Mouse (Mus musculus): ENCODE results near the gene Gm9376.
A peak's percentile ranks its signal among the peaks of the same experiment; 100 is the strongest.

Gene Gm9376

DNA sequence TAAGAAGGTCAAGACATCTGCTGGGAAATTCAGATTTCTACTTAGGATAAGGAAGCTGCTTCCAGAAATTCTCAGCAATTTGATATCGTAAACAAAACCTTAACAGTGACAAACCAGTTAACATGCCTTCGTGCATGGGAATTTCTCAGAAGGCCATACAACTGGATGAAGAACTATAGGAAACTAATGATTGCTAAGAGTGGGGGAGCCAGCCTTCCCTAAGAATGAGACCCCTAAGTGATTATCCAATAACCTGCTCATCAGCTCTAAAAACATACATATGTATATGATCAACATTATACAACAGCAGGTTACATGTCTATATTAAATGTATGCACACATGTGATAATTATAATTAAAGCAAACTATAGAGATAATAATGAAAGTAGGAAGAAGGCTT is at the start of gene Gm9376:
TSS of gene Gm9376 (plus strand) at position 301 of the 400 bp plus-strand sequence.
- no peak for DNase-seq (ENCODE audit: low read depth)

- DNase-seq (ENCODE audit: low read depth): peak; percentile 12
These were observed 45.9 kb upstream of the Gm9376 start for GRCm38 (mm10) chr14:118220885-118221284.

- no peak for DNase-seq (ENCODE audit: low read depth)
These were observed 41.6 kb upstream of the Gm9376 start for GRCm38 (mm10) chr14:118225061-118225743.

DNA sequence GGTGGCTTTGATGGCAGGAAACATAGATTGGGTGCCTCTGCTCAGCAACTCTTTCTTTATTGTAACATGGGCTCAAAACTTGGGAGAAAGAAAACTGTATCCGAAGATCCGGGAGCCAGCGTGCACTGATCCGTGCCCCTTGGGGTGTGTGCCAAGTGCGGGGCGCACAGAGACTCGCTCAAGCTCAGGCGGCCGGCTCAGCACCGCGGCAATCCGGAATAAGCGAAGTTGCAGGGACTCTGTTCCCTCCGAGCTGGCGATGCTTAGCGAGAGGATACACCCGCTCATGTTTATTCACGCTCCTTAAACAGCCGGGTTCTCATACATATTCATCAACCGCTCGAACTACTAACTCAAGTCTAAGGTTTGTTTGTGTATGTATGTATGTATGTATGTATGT is 40.8 kb upstream of the Gm9376 start:
- DNase-seq (ENCODE audit: low read depth): no peak

- DNase-seq (ENCODE audit: low read depth): no peak
These were observed 40.1 kb upstream of the Gm9376 start for GRCm38 (mm10) chr14:118226471-118227155.

DNA sequence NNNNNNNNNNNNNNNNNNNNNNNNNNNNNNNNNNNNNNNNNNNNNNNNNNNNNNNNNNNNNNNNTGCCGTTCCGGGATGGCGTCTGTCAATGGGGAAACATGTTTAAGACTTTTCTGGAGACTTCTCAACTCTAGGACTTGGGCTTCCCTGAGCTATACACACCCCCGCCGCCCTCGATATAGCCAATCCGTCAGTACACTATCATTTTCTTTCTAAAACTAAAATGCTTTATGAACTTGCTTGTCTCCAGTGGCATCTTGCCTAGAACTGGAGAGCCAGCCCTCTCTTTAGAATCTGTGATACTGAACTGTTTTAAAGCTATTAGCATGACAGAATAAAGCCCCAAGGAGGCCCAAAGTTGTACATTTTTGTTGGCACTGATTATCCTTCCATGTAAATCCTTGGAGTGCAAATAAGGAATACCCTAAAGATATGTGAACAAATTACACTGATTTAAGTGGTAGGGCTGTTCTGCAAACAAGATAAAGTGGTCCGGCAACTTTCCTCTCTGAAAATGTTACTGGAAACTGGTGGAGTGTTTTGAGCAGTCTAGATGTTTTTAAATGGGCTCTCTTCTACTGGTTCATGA is 34.3 kb upstream of the Gm9376 start:
- no peak for DNase-seq (ENCODE audit: low read depth)

GRCm38 (mm10) chr14:118233786-118234540 is 32.8 kb upstream of the Gm9376 start:
- no peak for DNase-seq (ENCODE audit: low read depth)

- DNase-seq (ENCODE audit: low read depth): no peak
These were observed 32.1 kb upstream of the Gm9376 start for GRCm38 (mm10) chr14:118234541-118235210.

DNA sequence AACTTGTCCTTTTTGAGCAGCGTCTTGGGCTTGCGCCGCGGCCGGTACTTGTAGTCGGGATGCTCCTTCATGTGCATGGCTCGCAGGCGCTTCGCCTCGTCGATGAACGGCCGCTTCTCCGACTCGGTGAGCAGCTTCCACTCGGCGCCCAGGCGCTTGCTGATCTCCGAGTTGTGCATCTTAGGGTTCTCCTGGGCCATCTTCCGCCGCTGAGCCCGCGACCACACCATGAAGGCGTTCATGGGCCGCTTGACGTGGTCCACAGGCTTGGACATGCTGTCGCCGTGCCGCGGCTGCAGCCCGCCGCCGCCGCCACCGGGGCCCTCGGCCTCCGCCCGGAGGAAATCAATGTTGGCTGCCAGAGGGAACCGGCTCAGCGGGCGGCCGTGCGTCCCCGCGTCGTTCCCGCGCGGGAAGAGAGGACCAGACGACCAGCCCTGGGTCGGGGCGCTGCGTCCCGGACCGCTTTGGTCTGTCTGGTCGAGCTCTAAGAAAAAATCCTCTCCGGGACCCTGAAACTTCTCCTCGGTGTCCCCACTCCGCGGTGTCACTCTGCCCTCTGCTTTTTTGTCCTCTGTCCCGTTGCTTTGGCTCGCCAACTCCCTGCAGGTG is 31.3 kb upstream of the Gm9376 start:
- no peak for DNase-seq (ENCODE audit: low read depth)

DNA sequence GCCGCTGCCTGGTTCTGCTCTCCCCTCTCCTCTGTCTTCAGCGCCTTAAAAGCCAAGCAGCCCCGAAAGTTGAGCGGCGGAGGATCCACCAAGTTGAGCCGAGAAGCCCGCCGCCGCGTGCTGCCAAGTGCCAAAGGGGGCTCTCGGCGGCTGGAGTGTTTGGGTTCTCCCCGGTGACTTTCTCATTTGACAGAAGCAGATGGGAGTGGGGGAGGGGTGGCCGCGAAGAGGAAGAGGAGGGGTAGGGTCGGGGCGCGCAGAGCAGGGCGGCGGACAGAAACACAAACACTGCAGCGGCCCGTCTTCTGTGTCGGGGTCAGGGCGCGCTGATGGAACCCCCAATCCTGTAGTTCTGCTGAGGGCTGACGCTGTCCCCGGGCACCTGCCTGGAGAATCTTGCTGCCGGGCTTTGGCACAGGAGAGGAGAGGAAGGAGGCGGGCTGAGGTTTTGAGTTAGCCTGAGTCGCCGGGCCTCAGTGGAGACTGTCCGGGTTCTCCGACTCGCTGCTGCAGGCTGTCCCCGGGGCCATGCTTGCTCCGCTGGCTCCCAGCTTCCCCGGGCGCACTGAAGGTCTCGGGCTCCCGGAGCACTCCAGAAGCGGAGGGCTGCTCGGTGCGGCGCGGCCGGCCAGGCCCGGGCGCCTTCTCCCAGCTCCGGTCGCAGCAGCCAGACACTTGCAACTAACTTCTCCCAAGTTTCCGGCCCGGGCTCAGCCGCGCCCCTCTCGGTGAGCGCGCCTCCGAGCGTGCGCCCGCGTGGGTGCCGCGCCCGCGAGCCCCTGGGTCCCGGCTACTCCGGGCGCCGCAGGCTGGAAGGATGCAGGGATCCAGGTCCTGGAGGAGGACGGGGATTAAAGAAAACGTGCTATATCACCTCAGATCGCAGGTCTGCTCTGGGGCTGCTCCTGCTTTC is 30.5 kb upstream of the Gm9376 start:
- DNase-seq (ENCODE audit: low read depth): no peak

GRCm38 (mm10) chr14:118236886-118237289 is 29.9 kb upstream of the Gm9376 start, which contains the start of gene Sox21:
Sox21 (minus strand) TSS chr14:118237030.
- DNase-seq (ENCODE audit: low read depth): no peak

GRCm38 (mm10) chr14:118237786-118238185 is 29.0 kb upstream of the Gm9376 start:
- DNase-seq (ENCODE audit: low read depth): no peak

- DNase-seq (ENCODE audit: low read depth): no peak
These were observed 27.4 kb upstream of the Gm9376 start for GRCm38 (mm10) chr14:118239351-118239750.

GRCm38 (mm10) chr14:118241416-118241815 is 25.3 kb upstream of the Gm9376 start:
- no peak for DNase-seq (ENCODE audit: low read depth)

DNA sequence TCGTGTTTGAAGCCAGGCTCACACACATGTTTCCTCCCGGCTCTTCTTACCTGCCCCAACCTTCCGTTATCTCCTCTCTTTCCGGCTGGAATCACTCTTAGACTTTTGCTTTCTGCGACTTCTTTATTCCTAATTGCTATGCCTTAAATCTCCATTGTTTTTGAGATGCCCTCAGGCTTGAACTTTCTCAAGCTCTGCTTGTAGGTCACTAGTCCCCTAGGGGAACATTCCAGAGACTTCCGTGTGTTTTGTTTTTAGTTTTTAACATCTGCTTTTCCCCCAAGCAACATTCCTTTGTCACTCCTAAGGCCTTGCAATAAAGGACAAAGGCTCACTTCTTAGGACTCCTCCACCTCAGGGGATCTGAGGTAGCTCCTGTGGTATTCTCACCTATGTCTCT is 13.4 kb upstream of the Gm9376 start:
- DNase-seq (ENCODE audit: low read depth): no peak

DNA sequence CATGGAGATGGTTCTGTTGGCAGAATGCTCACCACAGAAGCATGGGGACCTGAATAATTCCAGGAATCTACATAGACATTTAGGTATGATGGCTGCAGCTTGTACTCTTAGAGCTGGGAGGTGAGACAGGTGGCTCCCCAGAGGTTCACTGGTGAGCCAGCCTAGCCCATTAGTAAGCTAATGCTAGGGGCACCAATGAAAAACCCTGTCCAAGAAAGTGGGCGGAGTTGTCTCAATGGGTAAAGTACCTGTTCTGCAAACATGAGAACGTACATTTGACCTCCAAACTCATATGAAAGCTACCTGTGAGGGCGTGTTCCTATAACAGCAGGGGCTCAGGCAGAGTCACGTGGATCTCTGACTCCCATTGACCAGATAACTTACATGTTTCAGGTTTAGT is 2.1 kb downstream of the Gm9376 start:
- DNase-seq (ENCODE audit: low read depth): no peak

GRCm38 (mm10) chr14:118272594-118273555 is 6.1 kb downstream of the Gm9376 start:
- DNase-seq (ENCODE audit: low read depth): no peak

- DNase-seq (ENCODE audit: low read depth): no peak
These were observed 11.1 kb downstream of the Gm9376 start for GRCm38 (mm10) chr14:118277704-118278498.
